Mouse (Mus musculus): Measurements from ENCODE around the gene Adm.
A peak's percentile ranks its signal among the peaks of the same experiment; 100 is the strongest.
"Not testable (repeated sequence)": the region's sequence is repeated elsewhere in the genome, so short reads cannot be mapped to it uniquely, and the experiment has no call there.

Gene Adm

GRCm38 (mm10) chr7:110627486-110628272, at the start of gene Adm:
Gene Adm, plus strand, starts transcription at chr7:110627661.
- DNase-seq (ENCODE audit: low read depth) = peak; percentile 66

DNA sequence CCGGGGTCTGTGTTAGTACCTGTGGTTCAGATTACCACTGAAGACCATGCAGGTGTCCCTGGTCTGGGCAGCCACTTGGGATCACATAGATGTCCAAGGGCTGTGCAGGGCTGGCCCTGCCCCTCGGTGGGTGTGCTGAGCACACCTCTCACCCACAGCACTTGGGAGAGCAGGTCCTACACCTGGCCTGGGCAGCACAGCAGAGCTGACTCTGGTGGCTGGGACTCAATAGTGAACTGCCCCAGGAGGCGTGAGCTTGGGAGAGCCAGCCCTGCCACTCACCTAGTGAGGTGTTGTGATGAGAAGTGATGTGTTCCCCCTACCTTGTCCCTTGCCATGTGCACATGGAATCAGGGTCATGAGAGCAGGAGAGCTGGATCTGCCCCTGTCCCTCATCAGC, 43.8 kb upstream of the Adm start:
- no peak for DNase-seq (ENCODE audit: low read depth)

DNA sequence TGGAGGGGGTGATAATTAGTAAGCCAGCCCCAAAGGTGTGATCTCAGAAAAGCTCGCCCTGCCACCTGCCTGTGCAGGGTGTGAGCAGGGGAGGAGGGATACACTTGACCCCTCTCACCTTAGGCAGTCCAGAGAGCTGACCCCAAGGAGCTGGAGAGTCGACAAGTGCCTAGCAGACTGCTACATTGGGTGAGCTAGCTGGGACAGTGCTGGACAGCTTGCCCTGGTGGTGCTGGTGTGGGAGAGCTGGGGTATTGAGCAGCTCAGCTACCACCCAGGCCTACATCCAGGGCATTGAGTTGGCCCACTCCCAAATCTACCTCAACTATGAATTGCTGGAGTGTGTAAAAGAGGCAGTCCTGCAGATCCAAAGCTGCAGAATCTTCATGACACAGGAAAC, 43.3 kb upstream of the Adm start:
- no peak for DNase-seq (ENCODE audit: low read depth)

DNA sequence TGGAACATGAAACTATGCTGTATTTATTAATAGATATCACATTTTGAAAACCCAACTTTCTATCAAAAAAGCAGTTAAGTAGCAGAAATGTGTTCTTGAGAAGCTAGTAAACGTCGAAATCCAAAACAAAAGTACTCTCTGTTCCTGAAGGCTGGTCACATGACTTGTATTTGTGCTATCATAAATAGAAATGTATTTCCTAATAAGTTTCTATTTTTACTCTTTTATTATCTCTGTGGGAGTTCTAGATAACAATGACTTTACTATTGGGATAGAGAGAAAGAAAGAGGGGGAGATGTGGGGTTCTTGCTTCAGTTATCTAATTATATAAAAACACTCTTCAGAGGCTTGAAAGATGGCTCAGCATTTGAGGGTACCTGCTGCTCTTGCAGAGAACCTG, 42.2 kb upstream of the Adm start:
- DNase-seq (ENCODE audit: low read depth) = no peak

DNA sequence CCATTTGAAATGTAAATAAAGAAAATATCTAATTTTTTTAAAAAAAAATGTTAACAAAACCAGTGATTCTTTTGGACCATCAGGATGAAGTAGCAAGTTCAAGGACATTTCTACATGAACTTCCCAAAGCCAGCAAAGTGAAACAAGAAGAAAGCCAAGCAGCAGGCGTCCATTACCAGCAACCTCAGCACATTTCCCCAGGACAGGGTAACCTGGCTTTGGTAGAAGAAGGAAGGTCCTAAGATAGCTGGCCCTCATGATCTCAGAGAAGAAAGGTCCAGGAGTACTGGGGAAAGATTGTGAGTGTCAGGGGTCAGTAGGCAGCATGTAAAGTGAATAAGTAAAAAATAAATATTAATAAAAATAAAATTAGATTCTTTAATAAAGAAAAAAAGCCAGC, 39.7 kb upstream of the Adm start:
- no peak for DNase-seq (ENCODE audit: low read depth)

DNA sequence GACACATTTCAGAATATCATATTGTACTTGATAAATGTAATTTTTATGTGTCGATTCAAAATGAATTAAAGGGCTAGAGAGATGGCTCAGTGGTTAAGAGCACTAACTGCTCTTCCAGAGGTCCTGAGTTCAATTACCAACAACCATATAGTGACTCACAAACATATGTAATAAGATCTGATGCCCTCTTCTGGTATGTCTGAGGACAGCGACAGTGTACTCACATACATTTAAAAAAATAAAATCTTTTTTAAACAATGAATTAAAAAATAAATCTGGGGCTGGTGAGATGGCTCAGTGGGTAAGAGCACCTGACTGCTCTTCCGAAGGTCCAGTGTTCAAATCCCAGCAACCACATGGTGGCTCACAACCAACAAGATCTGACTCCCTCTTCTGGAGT, 33.5 kb upstream of the Adm start:
- DNase-seq (ENCODE audit: low read depth) = not testable (repeated sequence)

DNA sequence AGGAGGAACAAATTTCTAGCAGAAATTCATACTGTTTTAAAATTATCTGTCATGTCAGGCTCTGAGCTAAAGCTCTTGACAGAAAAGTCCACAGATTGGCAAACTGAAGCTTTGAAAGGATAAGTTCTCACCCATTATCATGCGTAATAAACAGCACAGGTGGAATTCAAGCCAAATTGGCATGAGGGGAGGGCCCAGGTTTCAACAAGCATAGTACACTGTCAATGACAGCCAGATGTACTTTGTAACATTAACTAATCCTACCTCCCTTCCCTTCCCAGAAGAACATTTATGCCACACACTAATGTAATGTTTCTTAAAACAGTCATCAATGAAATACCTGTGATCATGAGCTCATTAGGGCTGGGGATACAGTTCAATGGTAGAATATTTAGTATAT, 30.3 kb upstream of the Adm start:
- DNase-seq (ENCODE audit: low read depth) = no peak

DNA sequence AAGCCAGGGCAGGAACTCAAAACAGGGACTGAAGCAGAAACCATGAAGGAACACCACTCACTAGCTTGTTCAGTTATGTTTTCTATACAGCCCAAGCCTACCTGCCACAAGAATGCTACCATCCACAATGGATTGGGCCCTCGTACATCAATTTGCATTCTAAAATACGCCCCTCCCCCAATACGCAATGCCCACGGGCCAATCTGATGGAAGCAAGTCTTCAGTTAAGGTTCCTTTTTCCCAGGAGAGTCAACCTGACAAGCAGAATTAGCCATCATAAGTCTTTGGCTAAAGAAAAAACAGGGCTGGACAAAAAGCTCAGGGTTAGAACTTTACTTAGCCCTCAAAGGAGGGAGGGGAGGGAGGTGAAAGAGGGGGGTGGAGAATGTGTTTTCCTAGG, 22.0 kb upstream of the Adm start:
- no peak for DNase-seq (ENCODE audit: low read depth)

DNA sequence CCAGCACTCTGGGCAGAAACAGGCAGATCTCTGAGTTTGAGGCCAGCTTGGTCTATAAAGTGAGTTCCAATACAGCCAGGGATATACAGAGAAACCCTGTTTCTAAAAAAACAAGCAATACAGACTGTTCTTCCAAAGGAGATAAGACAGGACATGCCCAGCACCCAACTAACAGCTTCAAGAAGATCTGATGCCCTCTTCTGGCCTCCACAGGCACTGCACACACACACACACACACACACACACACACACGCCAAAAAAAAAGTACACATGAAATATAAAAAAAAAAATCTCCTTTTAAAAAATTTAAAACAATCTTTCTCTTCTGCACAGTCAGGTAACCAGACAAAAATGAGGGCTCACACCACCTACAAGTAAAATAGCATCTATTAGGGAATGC, 20.6 kb upstream of the Adm start:
- DNase-seq (ENCODE audit: low read depth) = no peak

GRCm38 (mm10) chr7:110613381-110614132, 13.9 kb upstream of the Adm start:
- peak; percentile 40 for DNase-seq (ENCODE audit: low read depth)

- peak; percentile 76 for DNase-seq (ENCODE audit: low read depth)
Measured at GRCm38 (mm10) chr7:110614133-110615063, 13.1 kb upstream of the Adm start, which contains the start of gene Sbf2. Gene Sbf2, minus strand, starts transcription at chr7:110614922.

GRCm38 (mm10) chr7:110615151-110615631, 12.3 kb upstream of the Adm start:
- DNase-seq (ENCODE audit: low read depth) = peak; percentile 29

DNA sequence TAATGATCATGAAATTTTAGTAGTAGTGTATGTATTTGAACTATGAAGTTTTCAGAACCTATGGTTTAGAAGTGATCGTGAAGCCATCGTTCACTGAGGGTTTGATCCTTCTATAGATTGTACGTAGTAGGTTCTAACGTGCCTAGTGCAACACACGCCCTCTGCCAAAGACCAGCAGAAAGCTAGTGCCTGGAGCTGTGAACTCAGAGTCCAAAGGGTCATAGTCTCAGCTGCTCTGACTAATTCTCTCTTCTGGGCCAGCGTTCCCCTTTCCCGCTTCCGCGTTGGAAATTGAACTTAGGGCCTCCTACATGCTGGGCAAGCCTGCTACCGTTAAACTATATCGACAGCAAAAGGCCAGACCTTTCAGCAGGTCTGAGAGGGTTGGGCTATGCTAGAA, 11.7 kb upstream of the Adm start:
- DNase-seq (ENCODE audit: low read depth) = peak; percentile 24

- peak; percentile 56 for DNase-seq (ENCODE audit: low read depth)
Measured at GRCm38 (mm10) chr7:110619086-110619611, 8.3 kb upstream of the Adm start.

- DNase-seq (ENCODE audit: low read depth) = no peak
Measured at GRCm38 (mm10) chr7:110624067-110624466, 3.4 kb upstream of the Adm start.

DNA sequence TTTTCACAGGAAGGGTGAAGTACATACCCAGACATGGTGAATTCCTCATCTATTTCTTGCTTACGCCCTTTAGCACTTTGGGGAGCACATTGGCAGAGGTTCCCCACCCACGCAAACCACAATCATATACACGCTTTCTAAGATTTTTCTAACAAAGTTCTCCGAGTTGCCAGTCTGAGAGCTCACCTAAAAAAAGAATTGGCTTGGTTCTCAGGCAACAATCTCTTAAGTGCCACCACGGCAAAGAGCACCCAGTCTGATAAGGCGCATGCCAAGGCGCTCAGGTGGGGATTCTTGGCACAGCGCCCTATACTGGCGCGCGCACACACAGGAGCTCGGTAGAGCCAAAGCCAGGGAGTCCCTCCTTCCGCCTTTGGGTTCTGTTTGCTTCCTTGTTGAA, 2.5 kb upstream of the Adm start:
- DNase-seq (ENCODE audit: low read depth) = peak; percentile 54

DNA sequence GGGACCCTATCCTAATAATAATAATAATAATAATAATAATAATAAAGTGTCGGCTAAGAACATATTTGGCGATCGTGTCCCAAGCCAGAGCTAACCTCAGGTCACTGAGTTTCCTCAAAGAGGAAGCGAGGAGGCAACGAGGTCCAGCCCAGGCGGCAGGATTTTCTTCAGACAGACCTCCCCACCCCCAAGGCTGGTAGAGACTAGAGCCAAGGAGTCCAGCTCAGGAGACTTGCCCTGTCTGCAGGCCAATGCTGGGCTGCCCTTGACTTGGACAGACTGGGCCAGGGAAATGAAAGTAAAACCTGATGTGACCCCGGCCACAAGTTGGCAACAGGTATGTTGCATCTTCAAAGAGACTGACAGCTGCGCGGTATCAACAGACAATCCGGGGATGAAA, 2.0 kb upstream of the Adm start:
- DNase-seq (ENCODE audit: low read depth) = no peak

DNA sequence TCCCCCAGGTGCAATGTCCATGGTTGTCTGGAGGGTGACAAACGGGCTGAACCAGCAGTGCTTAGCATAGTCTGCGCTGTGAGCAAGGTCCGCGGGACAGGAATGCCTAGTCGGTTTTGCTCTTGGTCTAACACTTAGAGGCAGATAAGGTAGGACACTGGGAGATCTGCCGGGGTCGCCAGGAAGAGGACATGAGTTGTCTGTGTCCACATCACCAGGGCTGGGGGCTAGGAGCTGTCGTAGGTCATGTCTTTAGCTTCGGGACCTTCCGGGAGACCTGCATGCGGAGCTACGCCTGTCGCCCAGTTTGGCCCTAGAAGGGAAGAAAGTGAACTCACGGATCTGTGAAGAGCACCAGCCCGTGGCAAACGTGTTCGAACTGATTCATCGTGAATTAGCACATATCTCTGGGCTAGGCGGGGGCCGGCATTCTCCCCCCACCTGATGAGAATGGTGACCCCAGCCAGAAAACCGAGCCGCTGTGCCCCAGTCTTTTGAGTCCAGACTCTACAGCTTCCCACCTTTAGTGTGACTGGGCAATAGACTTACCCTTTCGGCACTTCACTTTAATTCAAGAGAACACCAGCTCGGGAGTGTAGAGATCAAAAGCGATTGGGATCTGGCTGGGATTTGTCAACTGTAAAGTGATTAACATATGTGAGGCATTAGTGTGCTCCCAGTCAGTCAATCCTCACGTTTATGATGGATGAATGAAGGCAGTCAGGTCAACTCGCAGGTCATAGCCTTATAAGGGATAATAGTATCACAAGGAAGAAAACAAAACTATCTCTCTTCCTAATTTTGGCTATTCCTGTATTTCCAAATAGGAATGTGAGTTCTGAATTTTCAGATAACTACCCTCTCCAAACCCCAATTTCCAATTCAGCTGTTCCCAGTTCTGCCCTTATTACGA, 1.0 kb upstream of the Adm start:
- no peak for DNase-seq (ENCODE audit: low read depth)

DNA sequence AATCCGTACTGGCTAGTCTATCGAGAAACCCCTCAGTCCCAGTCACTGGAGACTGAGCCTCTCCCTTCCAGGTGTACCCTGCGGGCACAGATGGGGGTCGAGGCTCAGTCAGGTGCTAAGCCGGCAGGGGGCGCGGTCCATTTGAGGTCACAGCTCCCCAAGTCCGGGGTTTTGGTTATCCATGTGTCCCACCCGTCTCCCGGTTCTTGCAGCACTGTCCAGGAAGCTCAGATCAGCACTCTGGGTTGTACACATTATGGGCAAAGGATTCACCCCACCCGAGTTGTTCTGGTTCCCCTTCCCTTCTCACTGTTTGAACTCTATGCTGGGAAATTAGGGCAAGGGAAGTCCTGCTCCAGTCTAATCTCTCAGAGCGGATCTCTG, 370 bp upstream of the Adm start:
- peak; percentile 36 for DNase-seq (ENCODE audit: low read depth)

DNA sequence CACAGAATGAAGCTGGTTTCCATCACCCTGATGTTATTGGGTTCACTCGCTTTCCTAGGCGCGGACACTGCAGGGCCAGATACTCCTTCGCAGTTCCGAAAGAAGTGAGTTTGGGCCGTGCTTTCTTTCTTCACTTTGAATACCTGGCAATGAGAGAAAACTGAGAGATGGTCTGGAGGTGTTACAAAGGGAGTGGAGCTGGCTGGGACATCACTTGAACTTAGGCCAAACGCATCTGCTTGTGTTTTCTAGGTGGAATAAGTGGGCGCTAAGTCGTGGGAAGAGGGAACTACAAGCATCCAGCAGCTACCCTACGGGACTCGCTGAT, 776 bp downstream of the Adm start:
- DNase-seq (ENCODE audit: low read depth) = peak; percentile 28
